Mouse (Mus musculus) granulocyte monocyte progenitor cell, adult 5-6 weeks (primary cell): ENCODE data around the gene Atp5g3. TPM values are rescaled to one million over a fixed set of nuclear protein-coding genes. Genes with fewer than 3 reads are reported as not detected.
"Not testable (repeated sequence)": the region's sequence is repeated elsewhere in the genome, so short reads cannot be mapped to it uniquely, and the experiment has no call there.

Experiments
- ATAC-seq: replicated peaks from 2 replicates; pipeline ENCODE4 v1.8.0; 2016; ENCODE audit warnings: mild to moderate bottlenecking, moderate TSS enrichment, inconsistent platforms; ENCODE audit not compliant: poor library complexity, severe bottlenecking
- total RNA-seq, 2 experiments: library from RNA; stranded (forward) in 1 of 2; stranded (reverse) in 1 of 2; fragments of 200-712, 200-1000 nt in 1 of 2; fragments of >200 nt in 1 of 2; fragmentation: Nextera tagmentation in 1 of 2; gene quantifications; 2 replicates each; pipeline ENCODE4 v1.2.3; 2014 to 2017

Gene Atp5g3
- total RNA-seq (2014; fragmentation: Nextera tagmentation), result 920 and 947 TPM in 2 replicates
- total RNA-seq (2017), result 149 and 176 TPM in 2 replicates

GRCm38 (mm10) chr2:73911175-73911700 lies at the start of gene Atp5g3:
Gene Atp5g3, minus strand, starts transcription at chr2:73911326.
- ATAC-seq, result peak; percentile 93

GRCm38 (mm10) chr2:73958342-73958741 lies 47.2 kb upstream of the Atp5g3 start:
- ATAC-seq, result no peak

GRCm38 (mm10) chr2:73953612-73954011 lies 42.5 kb upstream of the Atp5g3 start:
- ATAC-seq, result no peak

- ATAC-seq, result no peak
Observed at GRCm38 (mm10) chr2:73952597-73953219, 41.6 kb upstream of the Atp5g3 start.

- ATAC-seq, result no peak
Observed at GRCm38 (mm10) chr2:73947360-73947759, 36.2 kb upstream of the Atp5g3 start.

GRCm38 (mm10) chr2:73943735-73944134 lies 32.6 kb upstream of the Atp5g3 start:
- ATAC-seq, result no peak

GRCm38 (mm10) chr2:73942844-73943243 lies 31.7 kb upstream of the Atp5g3 start:
- peak; percentile 69 for ATAC-seq

GRCm38 (mm10) chr2:73941281-73941680 lies 30.2 kb upstream of the Atp5g3 start:
- no peak for ATAC-seq

- ATAC-seq, result no peak
Observed at GRCm38 (mm10) chr2:73940471-73940870, 29.3 kb upstream of the Atp5g3 start.

GRCm38 (mm10) chr2:73938896-73939295 lies 27.8 kb upstream of the Atp5g3 start:
- no peak for ATAC-seq

GRCm38 (mm10) chr2:73932676-73933313 lies 21.7 kb upstream of the Atp5g3 start:
- ATAC-seq, result no peak

- no peak for ATAC-seq
Observed at GRCm38 (mm10) chr2:73927711-73928110, 16.6 kb upstream of the Atp5g3 start.

- ATAC-seq, result no peak
Observed at GRCm38 (mm10) chr2:73925539-73925938, 14.4 kb upstream of the Atp5g3 start.

GRCm38 (mm10) chr2:73925089-73925488 lies 14.0 kb upstream of the Atp5g3 start:
- ATAC-seq, result no peak; the same call in 1 of the 2 replicates

GRCm38 (mm10) chr2:73919642-73920041 lies 8.5 kb upstream of the Atp5g3 start:
- no peak for ATAC-seq

GRCm38 (mm10) chr2:73912264-73912663 lies 1.1 kb upstream of the Atp5g3 start:
- ATAC-seq, result peak; percentile 46

- ATAC-seq, result peak; percentile 41
Observed at GRCm38 (mm10) chr2:73910571-73911174, 453 bp downstream of the Atp5g3 start.

- no peak for ATAC-seq
Observed at GRCm38 (mm10) chr2:73909116-73909515, 2.0 kb downstream of the Atp5g3 start.

- not testable (repeated sequence) for ATAC-seq
Observed at GRCm38 (mm10) chr2:73904679-73905078, 6.4 kb downstream of the Atp5g3 start.

- ATAC-seq, result no peak
Observed at GRCm38 (mm10) chr2:73903536-73903935, 7.6 kb downstream of the Atp5g3 start.

GRCm38 (mm10) chr2:73902328-73902727 lies 8.8 kb downstream of the Atp5g3 start:
- not testable (repeated sequence) for ATAC-seq
